Mouse (Mus musculus) heart, postnatal 0 days (tissue): Measurements from ENCODE around the gene Isg20. TPM values are rescaled to one million over a fixed set of nuclear protein-coding genes. Genes with fewer than 3 reads are reported as not detected.

ENCODE experiments used
- ATAC-seq: fragments of 200-750 bp; cut with Nextera tagmentation; 2 replicates; pipeline ENCODE4 v1.8.0; 2017; ENCODE audit warnings: low read depth, moderate number of reproducible peaks, moderate library complexity; ENCODE audit not compliant: insufficient read depth
- DNase-seq: peaks from one replicate; pipeline ENCODE4 v3.0.0-alpha.2; 2016; ENCODE audit warnings: low spot score
- H3K27ac ChIP-seq: fragments of 300-500 bp; sonication (generic); 2 replicates; pipeline ENCODE4 v1.5.1; 2014; ENCODE audit warnings: low read depth, mild to moderate bottlenecking
- H3K27me3 ChIP-seq: fragments of 300-500 bp; sonication (generic); 2 replicates; pipeline ENCODE4 v1.6.1; 2014; ENCODE audit warnings: low read length, mixed read lengths; ENCODE audit not compliant: control insufficient read depth, insufficient read depth
- H3K36me3 ChIP-seq: fragments of 300-500 bp; sonication (generic); replicated peaks from 2 replicates; pipeline ENCODE4 v1.6.1; 2014; ENCODE audit warnings: low read length, mixed read lengths; ENCODE audit not compliant: control insufficient read depth, insufficient read depth
- H3K4me1 ChIP-seq: fragments of 300-500 bp; sonication (generic); 2 replicates; pipeline ENCODE4 v1.6.1; 2014; ENCODE audit warnings: antibody characterized with exemption; ENCODE audit not compliant: control insufficient read depth, insufficient read depth
- H3K4me2 ChIP-seq: fragments of 300-500 bp; sonication (generic); 2 replicates; pipeline ENCODE4 v1.6.1; 2014; ENCODE audit warnings: low read depth, mild to moderate bottlenecking, low read length, moderate library complexity
- H3K4me3 ChIP-seq: fragments of 300-500 bp; sonication (generic); 2 replicates; pipeline ENCODE4 v1.5.1; 2014; ENCODE audit warnings: low read depth, low read length
- H3K9ac ChIP-seq: fragments of 300-500 bp; sonication (generic); replicated peaks from 2 replicates; pipeline ENCODE4 v1.6.1; 2014; ENCODE audit warnings: low read depth, low read length, mixed read lengths
- H3K9me3 ChIP-seq: fragments of 300-500 bp; sonication (generic); replicated peaks from 2 replicates; pipeline ENCODE4 v1.6.1; 2016; ENCODE audit warnings: low read length; ENCODE audit not compliant: control insufficient read depth
- CTCF ChIP-seq: IDR thresholded peaks from 2 replicates; pipeline ENCODE4 v1.5.1; 2016; ENCODE audit warnings: antibody characterized with exemption, control low read depth, low read depth
- EP300 ChIP-seq: IDR thresholded peaks from 2 replicates; pipeline ENCODE4 v1.6.1; 2016; ENCODE audit warnings: antibody characterized with exemption, low read depth
- WGBS: fragments of 180-500 bp; shearing (Covaris S2); extraction: QIAGEN DNeasy Blood & Tissue Kit; methylation state at CpG from one replicate; pipeline ENCODE4 v1.1.7; 2014; 5-methylcytosine and 5-hydroxymethylcytosine counted together
- polyA plus RNA-seq: library from polyadenylated mRNA; unstranded; fragments of >200 nt; fragmentation: Nextera tagmentation; extraction: Ambion mirVana; gene quantifications from 2 replicates; pipeline ENCODE4 v1.2.1, GENCODE M21; 2015
- total RNA-seq: library from RNA; depleted of rRNA; stranded (reverse); fragments of >200 nt; gene quantifications from 2 replicates; pipeline ENCODE4 v1.2.3, GENCODE M21; 2014; ENCODE audit warnings: low replicate concordance

Isg20 gene
- total and polyA plus RNA-seq, 2 experiments from 2014 or later, result 0.31 to 5.2 TPM

GRCm38 (mm10) chr7:78893917-78894316 lies 19.3 kb upstream of the Isg20 start:
- no peak for ATAC-seq
- WGBS, result 70% methylated on average over 10 of the region's 10 CpGs
- Histone ChIP-seq H3K4me2 (no peak overlapping the region), H3K4me1 (peaks cover 9% of the 10 kb centered on the region), H3K4me3 (no peak overlapping the region), H3K9ac (no peak overlapping the region), H3K36me3 (no peaks in the 10 kb centered on the region), H3K9me3 (no peaks in the 10 kb centered on the region), H3K27ac (no peak overlapping the region), H3K27me3 (peaks cover 14% of the 10 kb centered on the region)
- TF ChIP-seq EP300, result no peak
- no peak for TF ChIP-seq CTCF
- no peak for DNase-seq

GRCm38 (mm10) chr7:78895021-78895652 lies 18.1 kb upstream of the Isg20 start:
- TF ChIP-seq EP300, result no peak
- TF ChIP-seq CTCF, result no peak
- Histone ChIP-seq H3K4me1 (peaks cover 9% of the 10 kb centered on the region), H3K9me3 (no peaks in the 10 kb centered on the region), H3K36me3 (no peaks in the 10 kb centered on the region), H3K9ac (peak overlapping the region; percentile 39), H3K4me2 (peak overlapping the region; percentile 88), H3K27ac (no peak overlapping the region), H3K4me3 (peak overlapping the region; percentile 97), H3K27me3 (peaks cover 5% of the 10 kb centered on the region)
- WGBS, result 50% methylated on average over 13 of the region's 13 CpGs
- DNase-seq (no peak), ATAC-seq (no peak)

DNA sequence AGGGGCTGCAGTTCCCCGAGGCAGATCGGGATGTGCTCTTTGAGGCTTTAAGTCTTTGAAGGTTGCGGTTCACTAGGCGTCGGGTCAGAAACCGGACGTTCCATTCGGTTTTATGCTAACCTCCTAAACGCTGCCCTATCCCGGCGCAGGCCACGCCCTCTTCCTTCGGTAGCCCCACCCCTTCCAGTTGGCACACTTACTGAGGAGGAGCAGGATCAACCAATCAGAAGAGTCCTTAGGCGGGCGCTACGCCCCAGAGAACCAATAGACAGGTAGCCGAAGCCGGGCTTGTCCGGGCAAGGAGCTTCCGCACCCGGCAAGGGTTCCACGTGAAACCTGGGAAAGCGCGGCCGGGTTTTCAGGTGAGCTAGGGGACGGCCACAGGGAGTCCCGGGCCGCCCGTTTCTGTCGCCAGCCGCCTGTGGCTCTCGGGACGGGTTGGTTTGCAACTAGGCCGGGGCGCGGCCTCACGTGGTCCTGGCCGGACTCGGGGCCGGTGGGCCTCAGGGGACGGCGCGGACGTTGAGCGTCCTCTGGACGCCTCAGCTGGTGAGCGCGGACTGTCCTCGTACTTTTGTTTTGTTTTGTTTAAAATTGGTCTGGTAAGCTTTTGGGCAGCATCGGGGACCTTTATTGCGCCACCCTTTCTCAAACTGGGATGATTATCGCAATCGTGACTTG lies 17.4 kb upstream of the Isg20 start, which contains the start of gene Aen:
Gene Aen (plus strand): TSS at position 202 of the 681 bp plus-strand sequence.
- Histone ChIP-seq H3K36me3 (no peaks in the 10 kb centered on the region), H3K27me3 (no peaks in the 10 kb centered on the region), H3K4me3 (peak within 1 kb of the TSS; percentile 97), H3K4me1 (peaks cover 9% of the 10 kb centered on the region), H3K4me2 (peak within 1 kb of the TSS; percentile 88), H3K9me3 (no peaks in the 10 kb centered on the region), H3K27ac (peak within 1 kb of the TSS; percentile 61; the same call in 1 of the 2 replicates), H3K9ac (peak within 1 kb of the TSS; percentile 86)
- ATAC-seq (peak; percentile 99), DNase-seq (peak; percentile 97)
- TF ChIP-seq CTCF (no peak), EP300 (no peak)
- WGBS, result 3% methylated on average over 53 of the region's 53 CpGs

GRCm38 (mm10) chr7:78897567-78897966 lies 15.7 kb upstream of the Isg20 start:
- Histone ChIP-seq H3K27ac (no peak overlapping the region), H3K9ac (no peak overlapping the region), H3K4me1 (peaks cover 9% of the 10 kb centered on the region), H3K27me3 (no peaks in the 10 kb centered on the region), H3K9me3 (no peaks in the 10 kb centered on the region), H3K36me3 (peaks cover 9% of the 10 kb centered on the region), H3K4me3 (no peak overlapping the region), H3K4me2 (no peak overlapping the region)
- ATAC-seq, result no peak
- TF ChIP-seq EP300, result no peak
- TF ChIP-seq CTCF, result no peak
- no peak for DNase-seq
- WGBS, result 91% methylated on average over 3 of the region's 3 CpGs

DNA sequence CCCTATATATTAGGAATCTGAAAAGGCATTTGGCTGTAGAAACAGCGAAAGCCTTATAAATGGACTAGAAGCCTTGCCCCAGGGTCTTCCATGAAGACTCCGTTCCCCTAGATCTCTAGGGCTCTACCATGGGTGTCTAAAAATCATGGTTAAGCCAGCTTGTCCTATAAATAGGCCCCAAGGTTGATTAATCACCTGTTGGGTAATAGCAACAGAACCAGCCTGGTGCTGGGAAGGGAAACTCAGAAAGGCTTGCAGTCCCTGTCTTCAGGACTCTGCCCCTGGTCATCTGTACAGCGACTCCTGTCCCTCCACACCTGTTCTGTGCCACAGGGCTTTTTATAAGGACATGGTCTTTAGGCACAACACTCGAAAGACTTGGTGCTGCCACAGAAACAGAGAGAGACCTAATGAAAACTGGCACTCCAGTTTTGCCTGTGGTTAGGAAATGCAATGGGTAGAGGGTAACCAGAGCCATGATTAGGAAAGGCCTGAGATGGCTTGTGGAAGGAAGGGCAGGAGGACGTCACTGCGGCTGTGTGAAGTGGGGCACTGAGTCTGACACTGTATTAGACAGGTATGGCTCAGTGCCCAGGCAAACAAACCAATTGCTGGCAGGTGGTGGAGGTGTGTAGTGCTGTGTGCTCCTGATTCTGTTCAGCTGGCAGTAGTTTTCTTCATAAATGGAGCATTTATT lies 9.9 kb upstream of the Isg20 start:
- ATAC-seq, result no peak
- peaks cover 41% of the 10 kb centered on the region for H3K36me3 ChIP-seq

More for the DNA sequence above, 9.9 kb upstream of the Isg20 start:
- Histone ChIP-seq H3K4me1 (no peaks in the 10 kb centered on the region), H3K4me3 (no peak overlapping the region), H3K4me2 (no peak overlapping the region), H3K27ac (no peak overlapping the region), H3K9me3 (no peaks in the 10 kb centered on the region), H3K27me3 (no peaks in the 10 kb centered on the region), H3K9ac (no peak overlapping the region)
- 96% methylated on average over 6 of the region's 6 CpGs for WGBS
- TF ChIP-seq EP300, result no peak
- TF ChIP-seq CTCF, result no peak
- DNase-seq, result no peak
